Mouse (Mus musculus): Measurements from ENCODE around the gene Ssbp4.

Ssbp4 gene

DNA sequence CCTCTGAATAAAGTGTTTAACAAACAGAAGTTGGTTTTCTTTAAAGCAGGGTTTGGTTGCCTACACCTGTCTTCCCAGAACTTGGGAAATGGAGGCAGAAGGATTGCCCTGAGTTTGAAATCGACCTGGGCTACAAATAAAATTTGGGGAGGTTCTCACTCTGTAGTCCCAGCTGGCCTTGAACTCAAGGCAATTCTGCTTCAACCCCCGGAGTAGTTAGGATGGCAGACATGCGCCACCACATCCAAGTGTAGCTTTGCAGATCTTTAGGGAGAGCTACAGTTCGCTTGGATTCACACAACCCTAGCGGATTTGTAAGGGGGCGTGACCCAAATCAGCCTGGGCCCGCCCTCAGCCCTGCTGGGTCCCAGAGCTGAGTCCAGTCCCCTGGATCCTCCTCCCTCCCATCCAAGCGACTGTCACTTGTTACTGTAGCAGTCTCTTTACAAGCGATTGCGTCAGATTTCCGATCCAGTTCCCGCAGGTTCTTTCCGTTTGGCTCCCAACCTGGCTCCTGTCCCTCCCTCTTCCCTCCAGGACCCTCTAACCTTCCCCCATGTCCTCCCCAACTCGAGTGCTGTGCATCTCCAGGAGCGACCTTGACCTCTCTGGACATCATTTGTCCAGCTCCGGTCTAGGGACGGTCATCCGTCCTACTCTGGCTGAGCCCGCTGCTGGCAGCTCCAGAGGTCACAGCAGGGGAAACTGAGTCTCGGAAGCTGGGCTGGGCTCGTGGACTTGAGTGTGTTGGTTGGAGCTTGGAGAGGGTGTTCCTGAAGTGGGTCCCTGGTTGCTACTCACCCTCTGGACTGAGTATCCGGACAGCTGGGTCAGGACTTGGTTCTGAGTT, 22.1 kb upstream of the Ssbp4 start:
- DNase-seq, result no peak

DNA sequence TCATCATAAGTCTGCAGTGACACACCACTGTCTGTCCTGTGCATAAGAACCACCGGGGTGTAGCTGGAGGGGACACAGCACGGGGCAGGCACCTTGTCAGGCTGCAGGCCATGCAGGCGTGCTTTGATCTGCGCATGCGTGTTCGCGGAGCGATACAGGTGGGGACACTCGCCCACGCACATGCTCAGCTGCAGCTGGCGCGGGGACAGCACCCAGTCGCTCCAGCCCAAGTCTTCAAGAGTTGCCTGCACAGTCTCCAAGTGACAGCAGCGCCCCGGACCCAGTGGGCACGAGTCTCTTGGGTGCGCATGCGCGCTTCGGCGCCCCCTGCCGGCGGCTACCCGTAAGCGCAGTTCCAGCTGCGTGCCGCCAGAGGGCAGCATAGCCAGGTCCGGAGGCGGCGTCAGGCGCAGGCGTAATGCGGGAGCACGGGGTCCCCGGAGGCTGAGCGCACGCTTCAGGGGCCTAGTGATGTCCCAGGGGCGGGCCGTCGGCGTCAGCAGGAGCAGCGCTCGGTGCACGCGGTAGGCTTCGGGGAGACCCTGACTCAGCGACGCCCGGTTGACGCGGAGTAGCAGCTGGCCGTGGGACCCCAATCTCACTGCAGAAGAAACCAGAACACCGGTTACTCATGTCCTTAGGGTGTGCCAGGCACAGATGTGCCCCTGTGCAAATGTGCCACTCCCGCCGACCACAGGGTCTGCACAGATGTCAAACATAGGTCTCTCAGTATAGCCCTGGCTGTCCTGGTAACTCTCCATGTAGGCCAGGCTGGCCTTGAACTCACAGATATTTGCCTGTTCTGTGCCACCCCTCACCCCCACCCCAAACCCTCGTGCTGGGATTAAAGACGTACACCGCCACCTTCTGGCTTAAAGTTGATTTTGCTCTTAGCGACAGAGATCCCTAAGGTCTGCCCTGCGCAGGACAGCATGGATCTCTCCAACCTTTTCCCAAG, 21.2 kb upstream of the Ssbp4 start:
- DNase-seq, result peak; percentile 96

DNA sequence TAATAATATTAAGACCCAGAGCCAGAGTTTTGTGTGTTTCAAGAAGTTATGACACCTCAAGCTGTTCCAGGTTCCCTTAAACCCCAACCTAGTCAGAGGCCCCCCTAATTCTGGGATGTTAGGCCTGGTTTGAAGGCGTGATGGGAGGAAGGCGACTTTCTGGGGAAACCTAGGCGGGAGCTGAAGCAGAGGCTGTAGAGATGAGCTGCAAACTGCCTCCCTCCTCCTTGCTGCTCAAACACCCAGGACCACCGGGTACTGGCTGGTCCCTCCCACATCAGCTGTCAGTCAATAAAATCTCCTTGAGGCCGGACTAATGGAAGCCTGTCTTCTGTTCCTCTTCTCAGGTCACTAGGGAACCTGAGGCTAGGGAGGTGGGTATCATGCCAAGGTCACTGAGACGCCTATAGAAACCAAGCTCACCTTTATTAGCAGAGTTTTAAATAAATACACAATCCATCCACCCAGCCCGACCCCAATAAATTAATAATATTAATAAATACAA, 20.4 kb upstream of the Ssbp4 start:
- DNase-seq, result no peak

DNA sequence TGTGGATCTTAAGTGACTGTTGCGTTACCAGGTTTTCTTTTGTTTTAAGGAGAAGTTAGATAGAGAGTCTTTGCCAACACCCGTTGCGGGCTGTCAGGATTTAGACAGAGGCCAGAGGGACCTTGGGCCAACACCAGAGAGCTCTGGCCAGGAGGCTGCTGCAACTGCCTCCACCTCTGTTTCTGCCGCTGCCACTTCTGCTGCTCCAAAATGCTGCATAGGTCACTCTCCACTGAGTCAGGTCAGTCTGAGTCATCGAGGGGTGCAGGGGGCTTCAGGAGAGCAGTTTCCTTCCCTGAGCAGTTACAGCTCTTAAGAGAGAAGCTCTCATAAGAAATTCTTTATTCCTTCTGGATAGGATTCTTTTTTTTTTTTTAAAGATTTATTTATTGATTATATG, 18.4 kb upstream of the Ssbp4 start:
- no peak for DNase-seq

DNA sequence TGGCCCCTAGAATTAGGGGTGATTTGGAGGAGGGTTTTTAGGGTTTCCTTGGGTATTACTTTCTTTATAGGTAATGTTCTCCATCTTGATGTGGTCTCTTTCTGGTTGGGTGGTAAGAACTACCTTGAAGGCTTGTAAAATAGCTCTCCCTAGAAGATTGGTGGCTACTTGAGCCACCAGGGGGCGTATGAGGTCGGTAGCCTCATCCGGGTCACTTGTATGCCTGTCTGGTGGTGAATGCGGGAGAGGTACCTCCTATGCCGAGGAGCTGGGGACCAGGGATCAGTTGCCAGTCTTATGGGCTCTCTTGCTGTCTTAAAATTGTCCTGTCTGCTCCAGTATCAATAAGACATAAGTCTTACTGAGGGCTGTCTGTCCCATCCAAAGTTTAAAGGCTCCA, 16.4 kb upstream of the Ssbp4 start:
- no peak for DNase-seq

DNA sequence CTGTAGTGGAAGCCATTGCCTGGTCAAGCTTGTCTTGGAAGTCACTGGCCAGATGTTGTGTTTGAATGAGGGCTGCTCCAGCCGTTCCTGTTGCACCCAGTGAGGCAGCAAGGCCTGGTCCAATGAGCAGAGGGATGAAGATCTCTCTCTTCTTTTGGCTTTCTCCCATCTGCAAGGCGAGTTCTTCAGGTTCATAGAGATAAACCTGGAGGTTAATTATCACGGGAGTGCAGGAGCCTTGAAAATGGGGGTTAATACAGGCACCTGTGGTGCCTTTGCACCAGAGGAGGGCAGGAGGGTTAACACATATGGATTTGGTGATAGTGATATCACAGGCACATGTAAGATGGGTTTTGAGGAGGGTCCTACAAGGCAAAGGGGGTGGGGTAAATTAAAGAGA, 13.5 kb upstream of the Ssbp4 start:
- DNase-seq, result no peak

DNA sequence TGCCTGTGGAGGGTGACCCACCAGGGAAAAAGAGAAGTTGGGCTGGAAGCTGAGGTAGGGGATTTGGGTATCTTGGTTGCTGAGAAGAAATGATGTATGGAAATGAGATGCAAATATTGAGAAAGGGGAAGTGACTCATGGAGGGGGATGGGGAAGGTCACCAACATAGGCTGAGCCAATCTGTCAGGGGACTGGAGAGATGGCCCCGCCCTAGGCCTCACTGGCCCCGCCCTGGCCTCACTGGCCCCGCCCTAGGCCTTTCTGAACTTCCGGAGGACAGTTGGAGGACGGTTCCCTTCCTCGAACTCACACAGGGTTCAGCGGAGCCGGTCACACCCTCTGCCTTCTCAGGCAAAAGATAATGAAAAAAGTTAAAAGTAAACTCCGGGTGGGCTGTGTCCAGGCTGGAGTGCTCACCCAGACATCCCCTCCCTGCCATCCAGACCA, 10.2 kb upstream of the Ssbp4 start:
- DNase-seq, result no peak

DNA sequence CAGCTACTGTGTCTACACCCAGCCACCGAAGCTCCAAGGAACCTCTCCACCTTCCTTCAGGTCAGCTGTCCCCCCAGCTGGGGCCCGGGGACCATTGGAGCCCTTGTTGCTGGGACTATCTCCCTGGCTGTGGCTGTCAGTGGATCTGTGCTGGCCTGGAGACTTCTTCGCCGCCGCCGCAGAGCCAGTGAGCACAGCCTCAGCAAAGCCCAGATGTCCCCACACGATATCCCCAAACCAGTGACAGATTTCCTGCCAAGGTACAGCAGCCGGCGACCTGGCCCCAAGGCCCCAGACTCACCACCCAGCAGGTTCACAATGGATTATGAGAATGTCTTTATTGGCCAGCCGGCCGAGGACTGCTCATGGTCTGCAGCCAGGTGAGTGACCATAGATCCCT, 9.3 kb upstream of the Ssbp4 start:
- DNase-seq, result no peak

DNA sequence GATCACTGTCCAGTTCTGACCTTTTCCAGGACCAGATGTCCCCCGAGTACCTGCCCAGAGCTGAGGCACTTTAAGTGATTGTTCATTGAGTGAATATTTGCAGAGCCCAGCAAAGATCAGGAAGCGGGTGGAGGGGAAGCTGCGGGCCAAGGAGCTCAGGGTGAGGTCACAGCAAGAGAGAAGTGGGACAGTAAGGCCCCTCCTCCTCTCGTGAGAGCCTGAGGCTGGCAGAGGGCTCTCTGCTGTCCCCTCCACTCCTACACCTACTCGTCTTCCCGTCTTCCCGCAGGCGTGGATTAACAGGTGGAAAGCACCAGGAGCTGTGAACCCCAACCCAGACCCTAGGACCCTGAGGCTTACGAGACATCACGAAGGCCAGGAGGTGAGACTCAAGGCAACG, 8.0 kb upstream of the Ssbp4 start:
- DNase-seq, result no peak

DNA sequence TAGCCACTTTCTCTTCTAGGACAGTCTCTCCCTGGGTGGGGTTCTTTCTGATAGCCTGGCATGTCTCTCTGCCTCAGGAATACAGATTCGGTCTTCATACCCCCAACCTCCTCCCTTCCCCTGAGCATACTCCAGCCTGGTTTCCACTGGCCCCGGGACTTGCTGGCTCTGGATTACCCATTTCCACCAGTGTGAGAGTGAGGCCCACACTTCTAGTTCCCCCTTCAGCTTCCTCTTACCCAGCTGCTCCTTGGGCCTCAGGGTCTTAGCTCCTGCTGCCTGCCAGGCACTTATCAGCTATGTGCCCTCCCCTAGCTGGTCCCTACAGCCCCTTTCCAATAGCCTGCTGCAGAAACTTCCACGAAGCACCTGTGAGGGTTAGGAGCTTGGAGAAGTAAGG, 7.2 kb upstream of the Ssbp4 start, which contains the start of gene Lrrc25:
Gene Lrrc25 (plus strand): TSS at position 262 of the 400 bp plus-strand sequence.
- DNase-seq, result no peak

DNA sequence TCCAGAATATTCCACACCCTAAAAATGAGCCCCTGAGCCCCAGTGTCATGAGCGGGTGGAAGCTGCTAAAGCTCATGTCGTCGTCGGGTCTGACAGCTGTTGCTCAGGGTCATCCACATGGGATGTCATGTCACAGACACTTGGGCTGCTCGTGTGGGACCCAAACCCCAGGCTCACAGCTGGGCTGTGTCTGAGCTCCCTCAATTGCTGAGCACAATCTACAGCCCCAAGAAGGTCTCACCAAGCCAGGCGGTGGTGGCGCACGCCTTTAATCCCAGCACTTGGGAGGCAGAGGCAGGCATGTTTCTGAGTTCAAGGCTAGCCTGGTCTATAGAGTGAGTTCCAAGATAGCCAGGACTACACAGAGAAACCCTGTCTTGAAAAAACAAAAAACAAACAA, 6.6 kb upstream of the Ssbp4 start:
- DNase-seq, result no peak

DNA sequence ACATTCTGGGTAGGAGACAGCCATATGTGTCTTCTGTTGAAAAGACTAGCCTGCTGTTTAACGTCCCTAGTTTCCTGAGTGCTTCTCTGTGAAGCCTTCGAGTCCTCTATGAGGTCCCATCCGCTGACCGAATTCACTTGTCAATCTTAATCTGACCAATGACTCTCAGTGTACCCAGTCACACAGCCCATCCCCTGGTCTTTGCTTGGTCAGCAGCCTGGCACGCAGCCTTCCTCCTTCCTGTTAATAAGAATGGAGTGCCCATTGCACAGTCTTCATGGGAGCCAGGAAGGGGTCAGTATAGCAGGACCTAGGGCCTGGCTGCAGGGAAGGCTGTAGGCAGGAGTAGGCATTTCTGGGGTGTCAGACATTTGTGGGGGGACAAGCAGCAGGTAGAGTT, 5.8 kb upstream of the Ssbp4 start:
- DNase-seq, result no peak

DNA sequence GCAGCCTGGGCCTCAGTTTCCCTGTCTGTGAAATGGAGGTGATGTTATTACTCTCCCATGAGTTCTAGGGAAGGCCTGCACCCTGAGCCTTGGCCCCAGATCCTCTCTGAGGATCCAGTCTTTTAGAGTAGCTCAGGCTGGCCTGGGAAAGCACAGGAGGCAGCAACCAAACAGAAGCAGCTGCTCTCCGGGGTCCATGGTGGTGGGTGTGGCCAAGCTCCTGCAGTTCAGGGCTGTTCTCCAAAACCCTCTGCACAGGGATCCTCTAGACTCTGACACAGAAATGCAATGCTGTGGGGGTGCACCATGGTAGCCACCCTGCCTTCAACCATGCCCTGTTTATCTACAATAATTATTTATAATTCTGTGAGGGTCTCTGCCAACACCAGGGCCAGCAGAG, 5.1 kb upstream of the Ssbp4 start:
- no peak for DNase-seq

DNA sequence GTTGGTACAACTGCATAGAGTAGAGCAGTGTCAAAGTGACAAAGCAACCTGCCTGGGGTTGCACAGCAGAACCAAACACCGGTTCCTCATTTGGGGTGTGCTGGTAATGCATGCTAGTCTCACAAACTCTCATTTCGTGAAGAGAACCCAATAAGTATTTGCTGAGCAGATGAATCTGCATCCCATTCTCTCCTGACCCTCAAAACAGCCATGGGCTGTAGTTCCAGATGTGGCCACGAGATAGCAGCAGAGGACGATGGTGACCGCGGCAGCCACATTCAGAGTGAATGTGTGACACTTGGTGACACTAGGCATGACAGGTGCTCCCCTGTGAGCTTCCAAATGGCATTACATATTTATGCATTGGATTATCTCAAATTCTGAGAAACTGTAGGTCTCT, 3.2 kb upstream of the Ssbp4 start:
- DNase-seq, result peak; percentile 87

DNA sequence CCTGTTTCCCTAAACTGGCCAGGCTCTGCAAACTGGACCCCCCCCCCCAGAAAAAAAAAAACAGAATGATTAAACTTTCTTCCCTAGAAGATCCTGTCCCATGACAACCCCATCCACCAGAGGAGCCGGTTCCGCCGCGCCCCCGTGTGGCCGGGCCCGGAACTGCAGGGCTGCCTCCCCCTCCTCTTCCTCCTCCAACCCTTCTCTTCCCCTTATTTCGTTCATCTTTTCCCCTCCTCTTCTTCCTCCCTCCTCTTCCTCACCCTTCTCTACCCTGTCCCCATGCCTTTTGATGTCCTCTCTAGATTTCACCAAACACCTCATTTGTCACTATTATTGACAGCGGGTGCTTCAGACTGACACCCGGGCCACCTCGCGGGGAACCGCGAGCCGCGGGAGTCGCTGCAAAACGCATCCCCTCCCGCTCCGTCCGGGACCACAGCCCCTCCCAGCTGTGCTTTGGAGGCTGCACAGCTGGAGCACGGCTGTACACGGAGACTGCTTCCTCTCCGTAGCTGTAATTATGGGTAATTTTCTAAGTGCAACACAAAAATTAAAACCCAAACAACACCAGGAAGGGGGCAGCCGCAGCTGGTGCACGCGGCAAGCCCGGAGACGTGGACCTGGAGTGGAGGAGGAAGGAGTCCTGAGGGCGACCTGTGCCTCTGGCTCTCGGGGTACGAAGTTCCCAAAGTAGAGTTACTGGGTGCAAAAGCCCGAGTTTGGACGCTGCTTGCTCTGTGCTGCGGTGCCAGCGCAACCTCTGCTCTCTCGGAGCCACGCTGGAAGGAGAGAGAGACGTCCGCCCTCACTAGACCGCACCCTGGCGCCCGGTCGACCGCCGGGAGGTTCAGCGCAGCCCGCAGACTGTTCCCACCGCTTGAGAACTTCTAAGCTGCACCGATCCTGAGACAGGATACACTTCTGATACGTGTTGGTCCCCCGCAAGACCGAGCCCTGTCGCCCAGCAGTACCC, 2.4 kb upstream of the Ssbp4 start:
- peak; percentile 76 for DNase-seq

DNA sequence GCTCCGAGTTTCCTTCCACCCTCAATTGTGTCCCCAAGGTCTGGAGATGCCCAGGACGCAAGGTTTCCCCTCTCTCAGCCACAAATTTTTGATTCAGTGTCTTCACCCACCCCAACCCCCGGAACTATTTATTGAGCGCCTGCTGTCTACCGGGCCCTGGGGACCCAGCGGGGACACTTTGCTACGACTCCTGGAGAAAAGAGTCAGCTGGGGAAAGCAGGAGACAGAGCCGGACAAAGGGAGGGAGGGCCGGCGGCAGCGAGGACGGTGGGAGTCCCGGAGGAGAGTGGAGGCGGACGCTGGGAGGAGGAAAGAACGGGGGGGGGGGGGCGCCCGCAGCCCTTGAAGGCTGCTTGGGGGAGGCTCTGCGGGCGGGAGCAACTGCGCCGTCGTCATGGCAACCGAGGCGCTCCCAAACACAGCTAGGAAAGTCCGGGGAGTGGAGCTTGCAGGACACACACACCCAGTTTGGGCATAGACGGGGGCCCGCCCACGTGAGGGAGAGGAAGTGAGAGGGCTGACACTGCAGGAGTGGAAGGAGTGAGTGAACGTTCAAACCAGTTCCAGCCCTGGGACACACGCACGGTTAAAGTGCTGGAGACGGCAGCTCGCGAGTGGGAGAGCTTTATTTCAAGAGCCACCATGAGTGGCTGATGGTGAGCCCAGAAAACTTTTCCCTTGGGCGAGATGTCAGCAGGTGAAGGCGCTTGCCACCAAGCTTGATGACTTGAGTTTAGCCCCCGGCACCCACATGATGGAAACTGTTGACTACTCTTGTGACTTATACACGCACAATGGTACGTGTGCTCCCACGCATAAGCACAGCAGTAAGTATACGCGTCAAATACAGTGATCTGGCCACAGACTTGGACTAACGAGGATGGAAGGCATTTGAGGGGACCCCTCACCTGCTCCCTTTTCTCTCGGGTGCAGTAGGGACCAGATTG, 1.4 kb upstream of the Ssbp4 start:
- peak; percentile 35 for DNase-seq

DNA sequence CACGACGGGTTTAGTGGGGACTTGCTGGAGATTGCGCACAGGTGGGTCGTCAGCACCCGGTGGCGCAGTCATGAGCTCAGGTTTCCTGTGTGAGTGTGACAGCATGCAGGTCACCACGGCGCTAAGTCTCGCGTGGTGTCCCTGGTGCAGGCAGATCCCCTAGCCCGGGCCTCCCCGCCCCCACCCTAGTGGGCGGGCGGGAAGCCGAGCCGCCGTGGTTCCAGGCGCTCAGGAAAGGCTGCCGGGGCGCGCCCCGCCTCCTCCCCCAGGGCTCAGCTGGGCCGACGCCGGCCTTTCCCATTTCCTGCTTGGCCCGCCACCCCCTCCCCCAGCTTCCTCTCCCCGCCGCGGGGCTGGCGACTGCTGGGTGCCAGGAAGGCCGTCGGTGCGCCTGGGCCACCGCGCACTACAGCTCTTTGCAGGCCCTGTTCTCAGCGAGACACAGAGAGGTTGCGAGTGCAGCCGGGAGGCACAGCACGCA, 736 bp upstream of the Ssbp4 start:
- peak; percentile 40 for DNase-seq

DNA sequence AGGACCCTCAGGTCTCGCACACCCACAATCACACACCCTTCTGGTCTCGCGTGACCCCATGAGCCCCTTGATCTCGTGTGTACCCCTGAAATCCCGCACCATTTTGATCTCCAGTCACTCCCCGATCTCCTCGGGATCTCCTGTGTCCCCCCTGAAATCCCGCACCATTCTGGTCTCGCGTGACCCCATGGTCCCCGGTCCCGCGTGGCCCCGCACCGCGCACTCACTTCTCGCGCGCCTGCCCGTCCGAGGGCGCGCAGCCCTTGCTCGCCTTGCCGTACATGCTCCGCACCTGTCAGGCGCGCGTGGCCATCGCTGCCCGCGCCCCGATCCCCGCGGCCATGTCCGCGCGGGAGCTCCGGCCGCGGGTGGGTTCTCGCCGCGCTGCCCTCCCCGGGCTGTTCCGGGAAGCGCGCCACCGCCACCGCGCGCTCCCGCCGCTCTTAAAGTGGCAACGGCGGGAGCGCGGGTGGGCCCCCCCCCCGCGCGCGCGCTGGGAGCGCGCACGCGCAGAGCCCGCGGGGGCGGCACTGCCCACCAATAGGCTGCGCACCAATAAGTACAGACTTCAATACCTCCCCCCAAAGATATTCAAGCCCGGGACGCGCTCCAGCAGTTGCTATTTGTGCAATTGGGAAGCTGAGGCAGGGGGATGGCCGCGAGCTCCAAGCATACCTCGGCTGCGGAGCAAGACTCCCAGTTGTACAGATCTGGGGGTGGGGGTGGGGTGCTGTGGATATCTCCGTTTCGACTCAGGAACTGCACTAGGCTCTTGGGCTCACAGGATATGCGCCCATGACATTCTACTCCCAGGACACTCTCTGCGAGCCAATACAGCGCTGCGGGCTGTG, 549 bp downstream of the Ssbp4 start:
- DNase-seq, result peak; percentile 55

DNA sequence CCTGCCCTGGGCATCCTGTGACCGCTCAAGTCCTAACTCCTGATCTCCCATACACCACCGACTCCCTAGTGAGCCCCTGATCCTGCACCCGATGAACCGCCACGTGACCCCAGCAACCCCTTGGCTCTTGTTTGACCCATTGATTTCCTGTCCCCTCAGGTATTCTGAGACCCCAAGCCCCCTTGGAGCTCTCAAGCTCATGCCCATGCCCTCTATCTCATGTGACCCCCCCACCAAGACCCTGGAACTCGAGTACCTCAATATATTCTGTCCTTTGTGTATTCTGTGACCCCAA, 1.1 kb downstream of the Ssbp4 start:
- DNase-seq, result no peak

All from cerebellum, adult 8-10 months (tissue).